Mouse (Mus musculus): Measurements from ENCODE around the gene Fpgs. TPM values are rescaled to one million over a fixed set of nuclear protein-coding genes. Genes with fewer than 3 reads are reported as not detected.

The Fpgs gene
- polyA plus RNA-seq, 1 experiment = 26.0 TPM

GRCm38 (mm10) chr2:32687562-32687961, 16.4 kb downstream of the Fpgs start:
- H3K27me3 ChIP-seq (ENCODE audit: control insufficient read depth, insufficient read depth, low read length) = no peaks in the 10 kb centered on the region
- no peak overlapping the region for H3K4me3 ChIP-seq (ENCODE audit: low read depth, low read length)
- H3K27ac ChIP-seq (ENCODE audit: insufficient read depth, low read depth, low read length) = no peak overlapping the region
- H3K4me1 ChIP-seq (ENCODE audit: control insufficient read depth, insufficient read depth, insufficient read length, low read length) = peaks cover 3% of the 10 kb centered on the region
- peaks cover 24% of the 10 kb centered on the region; the same call in 1 of the 2 replicates for H3K36me3 ChIP-seq (ENCODE audit: control insufficient read depth, insufficient read depth, low read length)
- WGBS = 95% methylated on average over 8 of the region's 8 CpGs
- TF ChIP-seq POLR2A (IDR thresholded peaks at IDR 0.05; ENCODE audit: low read depth, low read length) (no peak), CTCF (IDR thresholded peaks at IDR 0.05; ENCODE audit: extremely low read depth, insufficient read length, insufficient replicate concordance, low read depth, low read length) (no peak)

DNA sequence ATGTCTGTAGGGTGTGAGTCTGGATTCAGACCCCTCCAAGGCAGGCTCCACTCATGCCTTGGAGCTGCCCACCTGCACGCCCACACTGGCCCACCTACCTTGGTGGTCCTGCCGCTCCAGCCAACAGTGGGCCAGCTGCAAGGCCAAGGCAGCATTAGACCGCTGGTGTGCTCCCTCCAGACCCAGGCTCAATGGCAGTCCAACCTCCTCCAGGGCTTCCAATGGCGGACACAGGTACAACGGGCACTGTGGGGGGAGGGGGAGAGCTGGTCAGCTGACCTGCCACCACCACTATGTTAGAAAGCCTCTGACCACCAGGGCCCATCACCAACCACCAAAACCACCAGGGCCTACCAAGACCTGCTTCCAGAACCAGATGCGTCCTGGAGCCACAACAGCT, 17.3 kb downstream of the Fpgs start:
- H3K36me3 ChIP-seq (ENCODE audit: control insufficient read depth, insufficient read depth, low read length) = peaks cover 24% of the 10 kb centered on the region; the same call in 1 of the 2 replicates
- no peaks in the 10 kb centered on the region for H3K27me3 ChIP-seq (ENCODE audit: control insufficient read depth, insufficient read depth, low read length)
- H3K4me3 ChIP-seq (ENCODE audit: low read depth, low read length) = no peak overlapping the region
- no peaks in the 10 kb centered on the region; the same call in 1 of the 2 replicates for H3K4me1 ChIP-seq (ENCODE audit: control insufficient read depth, insufficient read depth, insufficient read length, low read length)
- WGBS = 92% methylated on average over 6 of the region's 6 CpGs
- no peak overlapping the region for H3K27ac ChIP-seq (ENCODE audit: insufficient read depth, low read depth, low read length)
- TF ChIP-seq POLR2A (IDR thresholded peaks at IDR 0.05; ENCODE audit: low read depth, low read length) (no peak), CTCF (IDR thresholded peaks at IDR 0.05; ENCODE audit: extremely low read depth, insufficient read length, insufficient replicate concordance, low read depth, low read length) (no peak)

DNA sequence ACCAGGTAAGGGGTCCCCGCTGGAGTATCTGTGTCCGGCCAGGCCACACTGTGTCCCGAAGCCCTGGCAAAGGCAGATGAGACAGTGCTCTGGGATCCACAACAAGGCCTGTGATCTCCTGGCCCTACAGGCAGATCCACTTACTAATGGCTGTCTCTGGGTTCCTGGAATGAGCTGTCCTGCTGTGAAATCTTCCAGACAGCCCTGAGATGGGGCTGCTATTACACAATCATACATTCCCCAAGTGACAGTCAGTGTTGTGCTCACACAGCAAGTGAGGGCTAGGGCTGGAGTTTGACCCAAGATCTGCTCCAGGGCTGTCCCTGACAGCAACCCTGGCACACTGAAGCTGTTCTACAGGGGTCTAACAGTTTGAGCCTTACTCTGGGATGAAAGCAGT, 18.1 kb downstream of the Fpgs start:
- Histone ChIP-seq H3K27me3 (ENCODE audit: control insufficient read depth, insufficient read depth, low read length) (no peaks in the 10 kb centered on the region), H3K4me1 (ENCODE audit: control insufficient read depth, insufficient read depth, insufficient read length, low read length) (no peaks in the 10 kb centered on the region; the same call in 1 of the 2 replicates), H3K36me3 (ENCODE audit: control insufficient read depth, insufficient read depth, low read length) (peaks cover 24% of the 10 kb centered on the region; the same call in 1 of the 2 replicates), H3K27ac (ENCODE audit: insufficient read depth, low read depth, low read length) (no peak overlapping the region), H3K4me3 (ENCODE audit: low read depth, low read length) (no peak overlapping the region)
- 92% methylated on average over 3 of the region's 3 CpGs for WGBS
- TF ChIP-seq CTCF (IDR thresholded peaks at IDR 0.05; ENCODE audit: extremely low read depth, insufficient read length, insufficient replicate concordance, low read depth, low read length) (no peak), POLR2A (IDR thresholded peaks at IDR 0.05; ENCODE audit: low read depth, low read length) (no peak)

- TF ChIP-seq CTCF (IDR thresholded peaks at IDR 0.05; ENCODE audit: extremely low read depth, insufficient read length, insufficient replicate concordance, low read depth, low read length) = no peak
- Histone ChIP-seq H3K27ac (ENCODE audit: insufficient read depth, low read depth, low read length) (no peak overlapping the region), H3K36me3 (ENCODE audit: control insufficient read depth, insufficient read depth, low read length) (peaks cover 24% of the 10 kb centered on the region; the same call in 1 of the 2 replicates), H3K4me3 (ENCODE audit: low read depth, low read length) (no peak overlapping the region), H3K27me3 (ENCODE audit: control insufficient read depth, insufficient read depth, low read length) (no peaks in the 10 kb centered on the region), H3K4me1 (ENCODE audit: control insufficient read depth, insufficient read depth, insufficient read length, low read length) (no peaks in the 10 kb centered on the region; the same call in 1 of the 2 replicates)
- 90% methylated on average over 15 of the region's 15 CpGs for WGBS
Observed at GRCm38 (mm10) chr2:32684681-32685428, 19.1 kb downstream of the Fpgs start.

DNA sequence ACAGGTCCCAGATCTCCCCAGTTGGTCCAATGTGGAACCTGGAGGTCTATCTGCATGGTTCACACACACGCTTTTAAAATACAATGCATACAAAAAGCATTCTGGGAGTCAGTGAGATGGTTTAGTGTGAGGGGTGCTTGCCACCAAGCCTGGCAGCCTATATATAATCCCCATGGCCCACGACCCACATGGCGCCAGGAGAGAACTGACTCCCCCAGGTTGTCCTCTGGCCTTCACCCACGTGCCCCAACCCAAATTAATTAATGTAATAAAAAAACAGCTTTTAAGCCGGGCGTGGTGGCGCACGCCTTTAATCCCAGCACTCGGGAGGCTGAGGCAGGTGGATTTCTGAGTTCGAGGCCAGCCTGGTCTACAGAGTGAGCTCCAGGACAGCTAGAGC, 20.2 kb downstream of the Fpgs start:
- WGBS = 86% methylated on average over 10 of the region's 10 CpGs
- peaks cover 24% of the 10 kb centered on the region; the same call in 1 of the 2 replicates for H3K36me3 ChIP-seq (ENCODE audit: control insufficient read depth, insufficient read depth, low read length)
- no peak for TF ChIP-seq CTCF (IDR thresholded peaks at IDR 0.05; ENCODE audit: extremely low read depth, insufficient read length, insufficient replicate concordance, low read depth, low read length)
- no peak for TF ChIP-seq POLR2A (IDR thresholded peaks at IDR 0.05; ENCODE audit: low read depth, low read length)

GRCm38 (mm10) chr2:32682721-32683417, 21.1 kb downstream of the Fpgs start:
- no peak overlapping the region for H3K27ac ChIP-seq (ENCODE audit: insufficient read depth, low read depth, low read length)
- H3K27me3 ChIP-seq (ENCODE audit: control insufficient read depth, insufficient read depth, low read length) = no peaks in the 10 kb centered on the region
- H3K4me1 ChIP-seq (ENCODE audit: control insufficient read depth, insufficient read depth, insufficient read length, low read length) = no peaks in the 10 kb centered on the region; the same call in 1 of the 2 replicates
- H3K4me3 ChIP-seq (ENCODE audit: low read depth, low read length) = no peak overlapping the region
- WGBS = 84% methylated on average over 14 of the region's 14 CpGs
- TF ChIP-seq POLR2A (IDR thresholded peaks at IDR 0.05; ENCODE audit: low read depth, low read length) (no peak), CTCF (IDR thresholded peaks at IDR 0.05; ENCODE audit: extremely low read depth, insufficient read length, insufficient replicate concordance, low read depth, low read length) (no peak)
- H3K36me3 ChIP-seq (ENCODE audit: control insufficient read depth, insufficient read depth, low read length) = peaks cover 22% of the 10 kb centered on the region; the same call in 1 of the 2 replicates

More for the DNA sequence above, 20.2 kb downstream of the Fpgs start:
- Histone ChIP-seq H3K4me3 (ENCODE audit: low read depth, low read length) (no peak overlapping the region), H3K27ac (ENCODE audit: insufficient read depth, low read depth, low read length) (no peak overlapping the region), H3K27me3 (ENCODE audit: control insufficient read depth, insufficient read depth, low read length) (no peaks in the 10 kb centered on the region), H3K4me1 (ENCODE audit: control insufficient read depth, insufficient read depth, insufficient read length, low read length) (no peaks in the 10 kb centered on the region; the same call in 1 of the 2 replicates)

DNA sequence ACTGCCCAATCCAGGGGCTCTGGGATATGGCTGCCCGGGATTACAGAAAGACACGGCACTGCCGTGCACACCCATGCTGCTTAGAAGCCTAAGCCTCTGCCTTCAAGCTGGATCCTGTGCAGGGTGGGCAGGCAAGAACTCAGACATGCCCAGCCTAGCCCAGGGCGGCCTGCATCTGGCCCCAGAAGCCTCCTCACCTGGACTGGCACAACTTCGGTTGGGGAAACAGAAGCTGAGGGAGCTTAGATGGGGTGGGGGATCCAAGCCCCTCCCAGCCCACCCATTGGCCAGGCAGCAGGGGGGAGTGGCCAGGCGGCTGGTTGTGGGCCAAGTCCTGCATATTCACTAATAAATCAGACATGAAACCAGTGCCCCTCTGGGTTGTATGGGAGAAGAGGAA, 22.2 kb downstream of the Fpgs start:
- 72% methylated on average over 6 of the region's 6 CpGs for WGBS

More for the DNA sequence above, 22.2 kb downstream of the Fpgs start:
- Histone ChIP-seq H3K4me3 (ENCODE audit: low read depth, low read length) (no peak overlapping the region), H3K4me1 (ENCODE audit: control insufficient read depth, insufficient read depth, insufficient read length, low read length) (no peaks in the 10 kb centered on the region; the same call in 1 of the 2 replicates), H3K36me3 (ENCODE audit: control insufficient read depth, insufficient read depth, low read length) (peaks cover 20% of the 10 kb centered on the region; the same call in 1 of the 2 replicates), H3K27me3 (ENCODE audit: control insufficient read depth, insufficient read depth, low read length) (no peaks in the 10 kb centered on the region), H3K27ac (ENCODE audit: insufficient read depth, low read depth, low read length) (no peak overlapping the region)
- TF ChIP-seq POLR2A (IDR thresholded peaks at IDR 0.05; ENCODE audit: low read depth, low read length) = no peak
- no peak for TF ChIP-seq CTCF (IDR thresholded peaks at IDR 0.05; ENCODE audit: extremely low read depth, insufficient read length, insufficient replicate concordance, low read depth, low read length)

Data from small intestine, adult 2 months (tissue).